Mouse (Mus musculus) kidney, postnatal 0 days (tissue): ENCODE results near the gene Gm29797. TPM values are rescaled to one million over a fixed set of nuclear protein-coding genes. Genes with fewer than 3 reads are reported as not detected.

Source experiments
- ATAC-seq: fragments of 200-750 bp; cut with Nextera tagmentation; replicated peaks from 2 replicates; pipeline ENCODE4 v1.8.0; 2017; ENCODE audit warnings: low read depth, moderate number of reproducible peaks, moderate TSS enrichment, moderate library complexity; ENCODE audit not compliant: low FRiP score
- DNase-seq: peaks from one replicate; pipeline ENCODE4 v3.0.0-alpha.2; 2016; ENCODE audit warnings: low spot score
- H3K27ac ChIP-seq: fragments of 300-500 bp; sonication (generic); 2 replicates; pipeline ENCODE4 v1.5.1; 2014; ENCODE audit warnings: mild to moderate bottlenecking
- H3K27me3 ChIP-seq: fragments of 300-500 bp; sonication (generic); 2 replicates; pipeline ENCODE4 v1.6.1; 2014; ENCODE audit warnings: low read length, mixed read lengths; ENCODE audit not compliant: insufficient read depth
- H3K36me3 ChIP-seq: fragments of 300-500 bp; sonication (generic); 2 replicates; pipeline ENCODE4 v1.6.1; 2014; ENCODE audit warnings: low read length, mixed read lengths; ENCODE audit not compliant: insufficient read depth
- H3K4me1 ChIP-seq: fragments of 300-500 bp; sonication (generic); replicated peaks from 2 replicates; pipeline ENCODE4 v1.6.1; 2014; ENCODE audit warnings: antibody characterized with exemption, low read length, mixed read lengths; ENCODE audit not compliant: insufficient read depth
- H3K4me2 ChIP-seq: fragments of 300-500 bp; sonication (generic); 2 replicates; pipeline ENCODE4 v1.6.1; 2014; ENCODE audit warnings: mild to moderate bottlenecking, low read length, moderate library complexity, mixed read lengths
- H3K4me3 ChIP-seq: fragments of 300-500 bp; sonication (generic); replicated peaks from 2 replicates; pipeline ENCODE4 v1.5.1; 2014; ENCODE audit warnings: low read depth, low read length
- H3K9ac ChIP-seq: fragments of 300-500 bp; sonication (generic); 2 replicates; pipeline ENCODE4 v1.6.1; 2014; ENCODE audit warnings: low read depth, low read length
- H3K9me3 ChIP-seq: fragments of 300-500 bp; sonication (generic); replicated peaks from 2 replicates; pipeline ENCODE4 v1.6.1; 2016; ENCODE audit warnings: low read length, inconsistent platforms, mixed read lengths
- CTCF ChIP-seq: IDR thresholded peaks from 2 replicates; pipeline ENCODE4 v1.5.1; 2016; ENCODE audit warnings: antibody characterized with exemption, low read depth, mild to moderate bottlenecking, moderate library complexity
- WGBS: fragments of 180-500 bp; shearing (Covaris S2); extraction: QIAGEN DNeasy Blood & Tissue Kit; methylation state at CpG from one replicate; pipeline ENCODE4 v1.1.7; 2014; 5-methylcytosine and 5-hydroxymethylcytosine counted together
- polyA plus RNA-seq: library from polyadenylated mRNA; unstranded; fragments of >200 nt; fragmentation: Nextera tagmentation; extraction: Ambion mirVana; gene quantifications from 2 replicates; pipeline ENCODE4 v1.2.1, GENCODE M21; 2015

Gene Gm29797
- polyA plus RNA-seq, 1 experiment from 2014 or later = not detected

- no peak for TF ChIP-seq CTCF
- Histone ChIP-seq H3K9me3 (no peaks in the 10 kb centered on the region), H3K27me3 (no peaks in the 10 kb centered on the region), H3K4me2 (no peak overlapping the region), H3K27ac (no peak overlapping the region), H3K4me3 (no peak overlapping the region), H3K36me3 (peaks cover 66% of the 10 kb centered on the region), H3K4me1 (no peaks in the 10 kb centered on the region), H3K9ac (no peak overlapping the region)
- no peak for ATAC-seq
- WGBS = 97% methylated on average over 3 of the region's 3 CpGs
- no peak for DNase-seq
Measured at GRCm38 (mm10) chr2:181645666-181646065, 11.2 kb upstream of the Gm29797 start.

- H3K9ac ChIP-seq = no peak overlapping the region
- no peak for DNase-seq
- peaks cover 64% of the 10 kb centered on the region for H3K36me3 ChIP-seq
- H3K4me3 ChIP-seq = no peak overlapping the region
- no peaks in the 10 kb centered on the region for H3K4me1 ChIP-seq
- TF ChIP-seq CTCF = no peak
- ATAC-seq = no peak
- H3K9me3 ChIP-seq = no peaks in the 10 kb centered on the region
- no peaks in the 10 kb centered on the region for H3K27me3 ChIP-seq
- H3K4me2 ChIP-seq = no peak overlapping the region
- H3K27ac ChIP-seq = no peak overlapping the region
- WGBS = 81% methylated on average over 6 of the region's 6 CpGs
Measured at GRCm38 (mm10) chr2:181646626-181647472, 10.0 kb upstream of the Gm29797 start.

GRCm38 (mm10) chr2:181648926-181649325, 7.9 kb upstream of the Gm29797 start:
- Histone ChIP-seq H3K9me3 (no peaks in the 10 kb centered on the region), H3K9ac (no peak overlapping the region), H3K27ac (no peak overlapping the region), H3K4me3 (no peak overlapping the region), H3K27me3 (no peaks in the 10 kb centered on the region), H3K4me1 (no peaks in the 10 kb centered on the region), H3K4me2 (no peak overlapping the region), H3K36me3 (peaks cover 75% of the 10 kb centered on the region)
- ATAC-seq = no peak
- WGBS = 96% methylated on average over 10 of the region's 10 CpGs
- DNase-seq = no peak
- no peak for TF ChIP-seq CTCF

GRCm38 (mm10) chr2:181653065-181653464, 3.8 kb upstream of the Gm29797 start:
- H3K9ac ChIP-seq = no peak overlapping the region
- no peak overlapping the region for H3K4me3 ChIP-seq
- no peak for TF ChIP-seq CTCF
- H3K4me1 ChIP-seq = no peaks in the 10 kb centered on the region
- DNase-seq = no peak
- no peaks in the 10 kb centered on the region for H3K9me3 ChIP-seq
- H3K4me2 ChIP-seq = no peak overlapping the region
- no peaks in the 10 kb centered on the region for H3K27me3 ChIP-seq
- no peak overlapping the region for H3K27ac ChIP-seq
- H3K36me3 ChIP-seq = peaks cover 61% of the 10 kb centered on the region
- ATAC-seq = no peak

- 91% methylated on average over 1 of the region's 1 CpGs for WGBS
Measured at GRCm38 (mm10) chr2:181653523-181653922, 3.3 kb upstream of the Gm29797 start.

GRCm38 (mm10) chr2:181657441-181657840, 607 bp downstream of the Gm29797 start:
- no peak for TF ChIP-seq CTCF

More at GRCm38 (mm10) chr2:181653523-181653922, 3.3 kb upstream of the Gm29797 start:
- Histone ChIP-seq H3K9ac (no peak overlapping the region), H3K9me3 (no peaks in the 10 kb centered on the region), H3K27me3 (no peaks in the 10 kb centered on the region), H3K4me1 (no peaks in the 10 kb centered on the region), H3K36me3 (peaks cover 57% of the 10 kb centered on the region), H3K4me3 (no peak overlapping the region), H3K4me2 (no peak overlapping the region), H3K27ac (no peak overlapping the region)
- ATAC-seq (no peak), DNase-seq (no peak)
- no peak for TF ChIP-seq CTCF

More at GRCm38 (mm10) chr2:181657441-181657840, 607 bp downstream of the Gm29797 start:
- Histone ChIP-seq H3K36me3 (peaks cover 27% of the 10 kb centered on the region), H3K4me1 (no peaks in the 10 kb centered on the region), H3K4me2 (no peak overlapping the region), H3K9me3 (no peaks in the 10 kb centered on the region), H3K9ac (no peak overlapping the region), H3K27ac (no peak overlapping the region), H3K27me3 (no peaks in the 10 kb centered on the region), H3K4me3 (no peak overlapping the region)
- WGBS = 39% methylated on average over 2 of the region's 2 CpGs
- ATAC-seq = no peak
- DNase-seq = peak; percentile 33
